Mouse (Mus musculus) stomach, postnatal 0 days (tissue): ENCODE measurements around the gene Slco3a1.

Experiments used
- CTCF ChIP-seq: IDR thresholded peaks from 2 replicates; pipeline ENCODE4 v1.5.1; 2016; ENCODE audit warnings: antibody characterized with exemption, low read depth, mild to moderate bottlenecking, moderate library complexity
- EP300 ChIP-seq: optimal IDR thresholded peaks from 2 replicates; pipeline ENCODE3; 2016; ENCODE audit warnings: antibody characterized with exemption

DNA sequence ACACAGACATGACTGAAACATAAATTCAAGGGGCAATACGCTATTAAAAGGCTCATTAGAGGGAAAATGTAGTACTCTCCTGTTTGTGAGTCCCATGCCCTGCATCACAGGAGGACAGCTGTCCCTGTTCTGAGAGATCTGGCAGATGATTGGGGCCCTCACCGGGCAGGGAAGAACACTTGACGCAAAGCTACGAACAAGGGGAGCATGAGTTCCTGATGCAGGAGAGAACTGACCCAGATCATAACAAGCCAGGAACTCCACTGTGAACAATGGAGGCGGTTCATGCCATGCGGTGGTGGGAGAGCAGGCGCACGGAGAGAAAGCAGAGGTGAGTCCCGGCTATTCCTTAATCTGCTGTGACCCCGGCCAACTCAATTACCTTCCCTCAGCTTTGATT, 48.9 kb downstream of the Slco3a1 start:
- TF ChIP-seq CTCF (no peak), EP300 (no peak)
